13 mouse cellular contexts compared by ENCODE assay signal in the genomic region with DNA sequence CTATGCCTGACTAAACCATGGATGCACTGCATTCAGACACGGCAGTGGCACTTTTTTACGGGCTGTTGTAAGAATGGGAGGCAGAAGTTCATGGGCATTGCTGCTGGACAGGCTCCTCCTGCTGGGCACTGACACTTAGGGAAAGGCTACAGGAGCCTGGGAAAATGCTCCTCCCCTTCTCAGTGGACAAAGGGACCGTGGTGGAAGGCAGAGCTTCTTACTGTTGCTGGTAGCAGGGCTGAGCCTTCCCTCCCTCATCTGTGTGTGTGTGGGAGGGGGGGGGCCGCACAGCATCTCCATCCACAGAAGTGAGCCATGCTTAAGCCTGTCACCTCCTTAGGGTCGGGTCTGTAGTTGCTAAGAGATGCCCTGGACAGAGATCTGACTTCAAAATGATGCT. TPM values are rescaled to one million over a fixed set of nuclear protein-coding genes. Genes with fewer than 3 reads are reported as not detected.
A peak's percentile ranks its signal among the peaks of the same experiment; 100 is the strongest.
DNase-seq lines count a peak whose midpoint lies in the region; ATAC-seq and TF ChIP-seq lines count a peak whose summit lies in the region.
"Had no signal": no experiment of that assay in that cellular context is flagged by ENCODE, and none has a peak within 500 bp of the region (broad histone marks: within the 10 kb centered on the region; RNA-seq: fewer than 3 reads in every experiment).

No protein-coding gene starts in this region.

- no peak overlapping the region for H3K4me3 ChIP-seq in lung, embryonic 14.5 days (ENCODE audit: low read depth, low read length)
- H3K4me3 ChIP-seq: heart, embryonic 13.5 days; liver, embryonic 15.5 days had no signal

- TF ChIP-seq CTCF in lung, embryonic 14.5 days (IDR thresholded peaks at IDR 0.05; ENCODE audit: low read depth) = no peak
- TF ChIP-seq CTCF in brain, embryonic 14.5 days (IDR thresholded peaks at IDR 0.05; ENCODE audit: borderline replicate concordance, extremely low read depth, insufficient read depth, insufficient read length) = no peak

- H3K27ac ChIP-seq in lung, embryonic 14.5 days (ENCODE audit: low read depth) = no peak overlapping the region
- H3K27ac ChIP-seq: heart, embryonic 13.5 days; liver, embryonic 15.5 days had no signal

- no peaks in the 10 kb centered on the region for H3K4me1 ChIP-seq in lung, embryonic 14.5 days (ENCODE audit: insufficient read depth)

- peaks cover 18% of the 10 kb centered on the region; the same call in 1 of the 2 replicates for H3K36me3 ChIP-seq in lung, embryonic 14.5 days (ENCODE audit: insufficient read depth)

- ATAC-seq in frontal cortex, adult (ENCODE audit: low TSS enrichment) = peak; percentile 49
- peak; percentile 19; the same call in 1 of the 2 replicates for ATAC-seq in lung, embryonic 14.5 days (ENCODE audit: insufficient read depth)

- 61% methylated on average over 5 of the region's 5 CpGs for WGBS in lung, embryonic 14.5 days

- H3K9ac ChIP-seq in lung, embryonic 14.5 days = no peak overlapping the region
- H3K9ac ChIP-seq: heart, embryonic 13.5 days; liver, embryonic 15.5 days had no signal

- H3K4me2 ChIP-seq in lung, embryonic 14.5 days = no peak overlapping the region
- H3K4me2 ChIP-seq: heart, embryonic 13.5 days; liver, embryonic 15.5 days had no signal

- no peaks in the 10 kb centered on the region for H3K27me3 ChIP-seq in lung, embryonic 14.5 days (ENCODE audit: insufficient read depth, low read length)
- H3K27me3 ChIP-seq: heart, embryonic 13.5 days; liver, embryonic 15.5 days had no signal

- no peaks in the 10 kb centered on the region for H3K9me3 ChIP-seq in lung, embryonic 14.5 days (ENCODE audit: low read depth, low read length)
- H3K9me3 ChIP-seq: heart, embryonic 13.5 days; liver, embryonic 15.5 days had no signal

- no peak for DNase-seq in frontal cortex, postnatal 10 days (ENCODE audit: low spot score in 2 of 2)
- no peak for DNase-seq in lung, embryonic 14.5 days
- no peak for DNase-seq in lung, postnatal 14 days
- DNase-seq in brain, embryonic 14.5 days (ENCODE audit: low read depth) = peak; percentile 12
- peak; percentile 19 for DNase-seq in retina, embryonic 14.5 days (ENCODE audit: low spot score)
- DNase-seq in ovary, postnatal 10 days (ENCODE audit: low spot score) = no peak
- no peak for DNase-seq in natural killer cell, adult 2 months (ENCODE audit: low spot score in 2 of 2)
- DNase-seq: adrenal gland, postnatal 36 days; cerebellum, postnatal 25 days had no signal

- TF ChIP-seq POLR2A in brain, embryonic 14.5 days (IDR thresholded peaks at IDR 0.05; ENCODE audit: borderline replicate concordance, extremely low read depth, insufficient read depth, insufficient read length, poor library complexity, severe bottlenecking) = no peak

RNA-seq across cellular contexts. Expression of gene Phxr2, which starts 5.2 kb away (rescaled TPM):
- polyA plus RNA-seq in lung, embryonic 14.5 days (2014; fragmentation: Nextera tagmentation; extraction: Ambion mirVana) = not detected in 2 replicates
- polyA plus RNA-seq in brain, embryonic 14.5 days (2012; rRNA removed) = not detected in 2 replicates
- polyA plus RNA-seq: heart, embryonic 13.5 days; kidney, embryonic 14.5 days; liver, embryonic 15.5 days had no signal

RNA-seq across cellular contexts. Expression of gene Galnt4, which starts 23.3 kb away (rescaled TPM):
- 18.3 and 19.2 TPM in 2 replicates for polyA plus RNA-seq in lung, embryonic 14.5 days (2014; fragmentation: Nextera tagmentation; extraction: Ambion mirVana)
- 0.69 and 1.8 TPM in 2 replicates for polyA plus RNA-seq in brain, embryonic 14.5 days (2012; rRNA removed)

RNA-seq across cellular contexts. Expression of gene Poc1b, which starts 24.5 kb away (rescaled TPM):
- 31.1 and 33.5 TPM in 2 replicates for polyA plus RNA-seq in lung, embryonic 14.5 days (2014; fragmentation: Nextera tagmentation; extraction: Ambion mirVana)
- polyA plus RNA-seq in brain, embryonic 14.5 days (2012; rRNA removed) = 26.7 and 26.8 TPM in 2 replicates

Comparison
In these comparisons a context has a peak if more than half of its experiments do, and no peak if none do; other contexts are left out.
1. DNase-seq: peak in brain, embryonic 14.5 days (single experiment) and retina, embryonic 14.5 days (single experiment); none in frontal cortex, postnatal 10 days (0 of 2), lung, embryonic 14.5 days (single experiment), lung, postnatal 14 days (single experiment), ovary, postnatal 10 days (single experiment) and natural killer cell, adult 2 months (0 of 2).